Mouse (Mus musculus) liver, postnatal 0 days (tissue): ENCODE results near the gene Ugdh.
A peak's percentile ranks its signal among the peaks of the same experiment; 100 is the strongest.
"Not testable (repeated sequence)": the region's sequence is repeated elsewhere in the genome, so short reads cannot be mapped to it uniquely, and the experiment has no call there.

ENCODE experiments used
- CTCF ChIP-seq: sonication (generic); IDR thresholded peaks from 2 replicates; pipeline ENCODE4 v1.5.1; 2016; ENCODE audit warnings: antibody characterized with exemption, low read depth
- EP300 ChIP-seq: IDR thresholded peaks from 2 replicates; pipeline ENCODE4 v1.6.1; 2016; ENCODE audit warnings: antibody characterized with exemption, low read depth, mild to moderate bottlenecking

GRCm38 (mm10) chr5:65476739-65477138 is 41.0 kb upstream of the Ugdh start:
- TF ChIP-seq CTCF, result not testable (repeated sequence)
- 0 out of 2 replicates have a peak, but pooled peaks have one; percentile 24 for TF ChIP-seq EP300
